Mouse (Mus musculus): Measurements from ENCODE around the gene Etd.

DNA sequence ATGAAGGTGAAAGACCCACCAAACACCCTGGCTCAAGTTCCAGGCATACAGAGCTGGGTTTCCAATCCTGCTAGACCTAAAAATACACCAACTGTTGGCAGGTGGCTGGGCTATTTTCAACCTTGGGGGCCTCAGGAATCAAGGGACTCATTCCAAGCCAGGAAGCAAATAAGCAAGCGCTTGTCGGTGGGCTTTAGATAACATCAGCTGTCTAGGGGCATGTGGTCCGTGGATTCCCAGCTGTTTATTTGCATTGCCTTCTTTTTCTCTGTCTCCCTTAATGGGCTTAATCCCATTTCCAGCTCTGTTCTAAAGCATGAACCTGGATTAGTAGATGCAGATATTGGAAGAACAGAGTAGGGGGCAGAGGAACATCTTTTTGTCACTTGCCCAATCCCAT, 48.4 kb upstream of the Etd start:
- TF ChIP-seq POLR2A (IDR thresholded peaks at IDR 0.05; ENCODE audit: low read depth, low read length): no peak
- TF ChIP-seq CTCF (IDR thresholded peaks at IDR 0.05; ENCODE audit: borderline replicate concordance, insufficient read depth, low read length): no peak
